Mouse (Mus musculus) heart, embryonic 11.5 days (tissue): Measurements from ENCODE around the gene Hdac9. TPM values are rescaled to one million over a fixed set of nuclear protein-coding genes. Genes with fewer than 3 reads are reported as not detected.

Experiments used
- ATAC-seq: fragments of 200-750 bp; cut with Nextera tagmentation; replicated peaks from 2 replicates; pipeline ENCODE4 v1.8.0; 2017; ENCODE audit warnings: moderate library complexity; ENCODE audit not compliant: insufficient number of reproducible peaks, low FRiP score, low TSS enrichment
- H3K27ac ChIP-seq: fragments of 300-500 bp; sonication (generic); 2 replicates; pipeline ENCODE4 v1.5.1; 2014; ENCODE audit warnings: mild to moderate bottlenecking, low read depth, low read length
- H3K27me3 ChIP-seq: fragments of 300-500 bp; sonication (generic); 2 replicates; pipeline ENCODE4 v1.6.1; 2014; ENCODE audit warnings: mild to moderate bottlenecking, low read length, mixed read lengths; ENCODE audit not compliant: control insufficient read depth, insufficient read depth
- H3K36me3 ChIP-seq: fragments of 300-500 bp; sonication (generic); 2 replicates; pipeline ENCODE4 v1.6.1; 2014; ENCODE audit warnings: mild to moderate bottlenecking, low read length, moderate library complexity, mixed read lengths; ENCODE audit not compliant: control insufficient read depth, insufficient read depth
- H3K4me1 ChIP-seq: fragments of 300-500 bp; sonication (generic); 2 replicates; pipeline ENCODE4 v1.6.1; 2014; ENCODE audit warnings: low read length; ENCODE audit not compliant: control insufficient read depth, insufficient read depth
- H3K4me2 ChIP-seq: fragments of 300-500 bp; sonication (generic); 2 replicates; pipeline ENCODE4 v1.6.1; 2014; ENCODE audit warnings: mild to moderate bottlenecking, moderate library complexity
- H3K4me3 ChIP-seq: fragments of 300-500 bp; sonication (generic); 2 replicates; pipeline ENCODE4 v1.5.1; 2014; ENCODE audit warnings: low read depth, low read length
- H3K9ac ChIP-seq: fragments of 300-500 bp; sonication (generic); 2 replicates; pipeline ENCODE4 v1.6.1; 2014; ENCODE audit warnings: mild to moderate bottlenecking, low read depth, low read length, moderate library complexity
- H3K9me3 ChIP-seq: fragments of 300-500 bp; sonication (generic); replicated peaks from 2 replicates; pipeline ENCODE4 v1.6.1; 2016; ENCODE audit warnings: low read length; ENCODE audit not compliant: control insufficient read depth
- WGBS: fragments of 180-500 bp; shearing (Covaris S2); extraction: QIAGEN DNeasy Blood & Tissue Kit; methylation state at CpG from one replicate; pipeline ENCODE4 v1.1.7; 2014; ENCODE audit not compliant: insufficient replicate concordance; 5-methylcytosine and 5-hydroxymethylcytosine counted together
- polyA plus RNA-seq: library from polyadenylated mRNA; unstranded; fragments of >200 nt; fragmentation: Nextera tagmentation; extraction: Ambion mirVana; gene quantifications from 2 replicates; pipeline ENCODE4 v1.2.1, GENCODE M21; 2014

The Hdac9 gene
- polyA plus RNA-seq, 1 experiment from 2014 or later: 29.3 TPM

DNA sequence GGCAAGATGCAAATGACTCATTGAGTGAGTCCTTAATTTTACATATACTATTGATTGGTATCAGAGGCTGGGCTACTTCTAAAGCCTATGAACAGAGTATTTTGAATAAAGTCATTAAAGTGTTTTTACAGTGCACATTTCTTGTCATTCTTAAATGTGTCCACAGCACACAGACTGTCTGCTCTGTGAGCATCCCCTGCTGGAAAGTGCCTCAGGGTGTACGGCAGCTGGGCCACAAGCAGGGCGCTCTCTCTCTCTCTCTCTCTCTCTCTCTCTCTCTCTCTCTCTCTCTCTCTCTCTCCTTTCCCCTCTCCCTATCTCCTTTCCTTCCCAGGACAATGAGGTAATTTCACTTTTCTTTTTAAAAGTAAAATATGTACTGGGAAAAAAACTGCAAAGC is 569.4 kb downstream of the Hdac9 start:
- WGBS: 85% methylated on average over 2 of the region's 2 CpGs
- Histone ChIP-seq H3K27me3 (no peaks in the 10 kb centered on the region), H3K4me3 (no peak overlapping the region), H3K4me2 (no peak overlapping the region), H3K27ac (no peak overlapping the region), H3K36me3 (no peaks in the 10 kb centered on the region), H3K9me3 (no peaks in the 10 kb centered on the region), H3K4me1 (no peaks in the 10 kb centered on the region), H3K9ac (no peak overlapping the region)
- ATAC-seq: no peak

DNA sequence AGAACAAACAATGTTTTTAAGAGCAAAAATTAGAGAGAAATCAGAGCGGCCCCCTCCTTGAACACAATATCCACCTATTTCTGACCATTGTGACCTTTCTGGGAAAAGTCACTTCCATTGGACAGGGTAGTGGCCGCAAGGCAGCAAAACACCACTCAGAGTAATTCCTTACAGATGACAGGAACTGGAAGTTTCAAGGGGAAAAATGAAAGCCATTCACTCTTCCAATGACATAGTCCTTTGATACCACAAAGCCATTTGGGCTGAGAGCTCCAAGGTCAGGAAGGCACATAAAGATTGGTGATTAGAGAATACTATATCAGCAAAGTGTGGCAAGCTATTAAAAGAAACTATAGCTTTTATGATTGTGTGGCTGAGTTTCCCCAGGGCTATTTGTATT is 574.1 kb downstream of the Hdac9 start:
- Histone ChIP-seq H3K9ac (no peak overlapping the region), H3K27me3 (no peaks in the 10 kb centered on the region), H3K4me2 (no peak overlapping the region), H3K27ac (no peak overlapping the region), H3K4me3 (no peak overlapping the region), H3K36me3 (no peaks in the 10 kb centered on the region), H3K4me1 (no peaks in the 10 kb centered on the region), H3K9me3 (no peaks in the 10 kb centered on the region)
- no peak for ATAC-seq
- 70% methylated on average over 2 of the region's 2 CpGs for WGBS

DNA sequence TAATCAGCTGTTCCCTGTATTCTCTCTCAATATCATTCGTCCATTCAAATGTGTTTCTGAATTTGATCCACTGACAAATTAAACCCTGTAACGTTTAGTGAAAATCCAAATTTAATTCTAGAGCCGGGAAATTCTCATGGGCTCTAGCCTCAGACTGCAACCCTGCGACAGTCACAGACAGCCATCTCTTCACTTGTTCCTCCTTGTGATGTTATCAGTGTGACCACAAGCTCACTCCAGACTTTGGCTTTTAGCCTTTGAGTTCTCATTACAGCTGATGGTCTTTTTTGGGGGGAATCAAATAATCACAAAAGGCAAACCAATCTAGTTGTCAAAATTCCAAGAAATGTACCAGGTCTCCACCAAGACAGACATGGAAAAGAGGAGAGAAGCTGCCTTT is 578.0 kb downstream of the Hdac9 start:
- H3K36me3 ChIP-seq: no peaks in the 10 kb centered on the region
- no peak overlapping the region for H3K27ac ChIP-seq
- no peak overlapping the region for H3K4me3 ChIP-seq
- no peak overlapping the region for H3K9ac ChIP-seq
- H3K9me3 ChIP-seq: no peaks in the 10 kb centered on the region
- H3K4me2 ChIP-seq: no peak overlapping the region
- 0 out of 2 replicates have a peak, but pooled peaks cover 3% of the 10 kb centered on the region for H3K4me1 ChIP-seq
- no peaks in the 10 kb centered on the region for H3K27me3 ChIP-seq
- ATAC-seq: no peak
- 72% methylated on average over 4 of the region's 4 CpGs for WGBS

DNA sequence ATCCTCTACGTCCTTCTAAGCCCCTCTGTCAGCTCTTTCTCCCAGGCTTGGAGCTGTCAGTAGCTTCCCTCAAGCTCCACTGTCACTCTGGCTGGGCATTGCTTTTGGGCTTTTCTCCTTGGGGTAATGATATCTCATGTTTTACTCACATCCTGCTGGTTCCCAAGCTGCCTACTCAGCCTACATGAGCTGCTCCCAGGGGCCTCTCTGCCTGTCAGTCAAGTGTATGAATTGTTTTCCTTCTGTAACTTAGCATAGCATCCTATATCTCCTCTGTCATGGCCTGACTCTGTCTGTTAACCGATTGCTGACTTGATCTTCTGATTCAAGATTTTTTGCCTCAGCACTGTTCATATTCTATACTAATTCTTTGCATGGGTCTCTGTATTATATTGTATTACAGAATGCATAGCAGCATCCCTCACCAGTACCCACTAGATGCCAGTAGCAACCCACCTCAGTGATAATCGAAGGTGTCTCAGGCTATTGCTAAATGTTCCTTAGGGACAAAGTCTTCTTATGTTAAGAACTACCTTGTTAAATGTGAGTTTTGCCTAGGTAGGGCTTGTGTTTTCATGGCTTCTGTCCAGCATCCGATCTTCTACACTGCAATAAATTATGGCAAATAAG is 582.3 kb downstream of the Hdac9 start:
- 0 out of 2 replicates have a peak, but pooled peaks cover 3% of the 10 kb centered on the region for H3K4me1 ChIP-seq
- H3K4me3 ChIP-seq: no peak overlapping the region
- H3K9me3 ChIP-seq: no peaks in the 10 kb centered on the region
- no peak for ATAC-seq
- no peak overlapping the region for H3K27ac ChIP-seq
- H3K27me3 ChIP-seq: no peaks in the 10 kb centered on the region
- WGBS: 56% methylated on average over 4 of the region's 4 CpGs
- H3K9ac ChIP-seq: no peak overlapping the region
- no peak overlapping the region for H3K4me2 ChIP-seq
- H3K36me3 ChIP-seq: no peaks in the 10 kb centered on the region

DNA sequence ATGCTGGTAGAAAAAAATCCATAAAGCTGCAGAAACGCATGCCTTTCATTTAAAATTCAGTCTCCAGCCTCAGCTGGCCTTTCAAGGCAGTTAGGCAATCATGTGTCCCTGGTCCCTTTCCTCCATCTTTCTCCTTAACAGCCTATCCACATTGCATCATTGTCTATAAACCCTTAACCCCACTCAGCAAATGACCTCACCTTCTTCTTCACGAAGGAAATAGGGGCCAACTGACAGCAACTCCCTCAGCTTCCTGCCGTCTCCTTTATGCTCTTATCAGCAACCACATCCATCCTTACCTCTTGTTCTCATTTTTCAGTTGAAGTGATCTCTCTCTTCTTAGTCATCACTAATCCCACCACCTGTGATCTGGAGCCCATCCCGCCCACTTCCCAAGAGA is 584.0 kb downstream of the Hdac9 start:
- no peaks in the 10 kb centered on the region for H3K36me3 ChIP-seq
- no peak overlapping the region for H3K4me2 ChIP-seq
- H3K27ac ChIP-seq: no peak overlapping the region
- WGBS: 52% methylated on average over 4 of the region's 4 CpGs
- H3K4me1 ChIP-seq: 0 out of 2 replicates have a peak, but pooled peaks cover 3% of the 10 kb centered on the region
- H3K4me3 ChIP-seq: no peak overlapping the region
- no peaks in the 10 kb centered on the region for H3K27me3 ChIP-seq
- no peak for ATAC-seq
- no peaks in the 10 kb centered on the region for H3K9me3 ChIP-seq
- H3K9ac ChIP-seq: no peak overlapping the region

GRCm38 (mm10) chr12:34327111-34327510 is 589.8 kb downstream of the Hdac9 start:
- 89% methylated on average over 1 of the region's 1 CpGs for WGBS

DNA sequence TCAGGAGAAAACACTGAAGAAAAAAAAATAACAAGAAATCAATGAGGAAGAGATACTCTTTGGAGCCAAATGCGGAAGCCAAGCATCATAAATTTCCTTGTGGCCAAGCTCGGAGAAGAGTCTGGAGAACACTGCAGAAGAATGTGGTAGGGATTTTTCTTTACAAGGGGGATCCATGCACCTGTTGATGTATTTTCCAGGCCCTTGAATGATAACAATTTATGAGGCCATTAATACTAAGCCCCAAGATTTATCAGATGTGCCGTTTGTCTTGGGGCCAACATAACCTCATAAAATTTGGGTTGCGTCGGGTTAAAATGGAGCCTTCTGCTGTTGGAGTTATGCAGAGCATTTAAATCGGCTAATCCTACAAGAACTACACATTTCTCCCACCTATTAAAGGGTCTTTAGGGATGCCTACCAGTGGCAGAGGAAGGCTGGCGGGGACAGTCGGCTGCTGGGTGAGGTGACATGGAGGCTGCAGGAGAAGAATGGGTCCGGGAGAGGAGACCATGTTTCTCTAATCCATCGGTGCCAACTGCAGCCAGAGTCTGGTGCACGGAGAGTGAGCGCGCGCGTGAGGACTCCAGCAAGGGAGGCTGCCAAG is 604.7 kb downstream of the Hdac9 start:
- no peak overlapping the region for H3K27ac ChIP-seq
- H3K36me3 ChIP-seq: no peaks in the 10 kb centered on the region
- 76% methylated on average over 15 of the region's 15 CpGs for WGBS
- H3K4me1 ChIP-seq: no peaks in the 10 kb centered on the region
- H3K27me3 ChIP-seq: no peaks in the 10 kb centered on the region
- H3K9me3 ChIP-seq: no peaks in the 10 kb centered on the region
- no peak overlapping the region for H3K4me3 ChIP-seq
- H3K9ac ChIP-seq: no peak overlapping the region
- H3K4me2 ChIP-seq: no peak overlapping the region
- no peak for ATAC-seq

More at GRCm38 (mm10) chr12:34327111-34327510, 589.8 kb downstream of the Hdac9 start:
- no peak for ATAC-seq
- no peak overlapping the region for H3K4me3 ChIP-seq
- H3K4me2 ChIP-seq: no peak overlapping the region
- no peaks in the 10 kb centered on the region for H3K36me3 ChIP-seq
- H3K27me3 ChIP-seq: no peaks in the 10 kb centered on the region
- H3K27ac ChIP-seq: no peak overlapping the region
- no peaks in the 10 kb centered on the region for H3K9me3 ChIP-seq
- no peaks in the 10 kb centered on the region for H3K4me1 ChIP-seq
- H3K9ac ChIP-seq: no peak overlapping the region

GRCm38 (mm10) chr12:34305453-34305852 is 611.4 kb downstream of the Hdac9 start:
- Histone ChIP-seq H3K4me1 (peaks cover 8% of the 10 kb centered on the region; the same call in 1 of the 2 replicates), H3K9ac (no peak overlapping the region), H3K9me3 (no peaks in the 10 kb centered on the region), H3K4me3 (no peak overlapping the region), H3K4me2 (no peak overlapping the region; the same call in 1 of the 2 replicates), H3K36me3 (no peaks in the 10 kb centered on the region), H3K27me3 (no peaks in the 10 kb centered on the region), H3K27ac (0 out of 2 replicates have a peak overlapping the region, but pooled peaks have one; percentile 3)
- 28% methylated on average over 3 of the region's 3 CpGs for WGBS
- no peak for ATAC-seq

- Histone ChIP-seq H3K9me3 (no peaks in the 10 kb centered on the region), H3K4me2 (no peak overlapping the region), H3K4me1 (no peaks in the 10 kb centered on the region), H3K27me3 (no peaks in the 10 kb centered on the region), H3K4me3 (no peak overlapping the region), H3K36me3 (no peaks in the 10 kb centered on the region), H3K27ac (no peak overlapping the region), H3K9ac (no peak overlapping the region)
- WGBS: 84% methylated on average over 7 of the region's 7 CpGs
- ATAC-seq: no peak
These were observed 624.5 kb downstream of the Hdac9 start for GRCm38 (mm10) chr12:34292346-34292745.
